Mouse (Mus musculus) urinary bladder, adult 18-20 months (tissue): ENCODE measurements around the gene Olfr93.
"Not testable (repeated sequence)": the region's sequence is repeated elsewhere in the genome, so short reads cannot be mapped to it uniquely, and the experiment has no call there.

Source experiments
- DNase-seq, 2 experiments: peaks; one replicate each; pipeline ENCODE4 v3.0.0; 2022; ENCODE audit warnings: low spot score in 2 of 2, mixed read lengths in 2 of 2

Gene Olfr93

GRCm38 (mm10) chr17:37161394-37161793 lies at the start of gene Olfr93:
Gene Olfr93 (minus strand): TSS chr17:37161494.
- no peak for DNase-seq

GRCm38 (mm10) chr17:37203917-37204236 lies 42.6 kb upstream of the Olfr93 start:
- no peak for DNase-seq

GRCm38 (mm10) chr17:37203206-37203916 lies 42.1 kb upstream of the Olfr93 start:
- peak; percentile 61 to 64 for DNase-seq

- DNase-seq: no peak
Measured at GRCm38 (mm10) chr17:37200894-37201293, 39.6 kb upstream of the Olfr93 start, which contains the start of gene Olfr94. Gene Olfr94 (minus strand): TSS chr17:37200994.

GRCm38 (mm10) chr17:37196845-37197724 lies 35.8 kb upstream of the Olfr93 start:
- peak in 1 of 2 experiments; percentile 28 for DNase-seq

GRCm38 (mm10) chr17:37194782-37195181 lies 33.5 kb upstream of the Olfr93 start:
- DNase-seq: no peak

GRCm38 (mm10) chr17:37193656-37194055 lies 32.4 kb upstream of the Olfr93 start, which contains the start of gene Ubd:
Gene Ubd (plus strand): TSS chr17:37193892.
- DNase-seq: no peak

GRCm38 (mm10) chr17:37193032-37193431 lies 31.7 kb upstream of the Olfr93 start:
- DNase-seq: no peak

- no peak for DNase-seq
Measured at GRCm38 (mm10) chr17:37190711-37191110, 29.4 kb upstream of the Olfr93 start.

GRCm38 (mm10) chr17:37185474-37185873 lies 24.2 kb upstream of the Olfr93 start:
- DNase-seq: no peak

GRCm38 (mm10) chr17:37131366-37131765 lies 29.9 kb downstream of the Olfr93 start:
- not testable (repeated sequence) for DNase-seq

GRCm38 (mm10) chr17:37119988-37120387 lies 41.3 kb downstream of the Olfr93 start, which contains the start of gene Olfr92:
Gene Olfr92 (minus strand): TSS chr17:37120088.
- no peak for DNase-seq

- no peak for DNase-seq
Measured at GRCm38 (mm10) chr17:37098178-37098577, 63.1 kb downstream of the Olfr93 start, which contains the start of gene Olfr91. Gene Olfr91 (minus strand): TSS chr17:37098278.

GRCm38 (mm10) chr17:37093289-37093688 lies 68.0 kb downstream of the Olfr93 start:
- DNase-seq: no peak

- DNase-seq: no peak
Measured at GRCm38 (mm10) chr17:37092198-37092597, 69.1 kb downstream of the Olfr93 start.
